Mouse (Mus musculus) myocyte (in vitro differentiated cells): Measurements from ENCODE around the gene Nr3c2. TPM values are rescaled to one million over a fixed set of nuclear protein-coding genes. Genes with fewer than 3 reads are reported as not detected.

Experiments
- H3K27me3 ChIP-seq: one replicate; pipeline ENCODE4 v1.6.1; 2011; ENCODE audit not compliant: control insufficient read depth, insufficient read depth, insufficient read length
- H3K36me3 ChIP-seq: one replicate; pipeline ENCODE4 v1.6.1; 2011; ENCODE audit not compliant: control insufficient read depth, insufficient read depth
- H3K4me2 ChIP-seq: one replicate; pipeline ENCODE4 v1.6.1; 2011; ENCODE audit warnings: low read depth, control low read depth
- H3K4me3 ChIP-seq: one replicate; pipeline ENCODE4 v1.5.1; 2011; ENCODE audit warnings: mild to moderate bottlenecking, control low read depth, moderate library complexity
- H3K79me2 ChIP-seq: one replicate; pipeline ENCODE4 v1.6.1; 2011; ENCODE audit not compliant: control insufficient read depth, insufficient read depth
- H3ac ChIP-seq: one replicate; pipeline ENCODE4 v1.6.1; 2011; ENCODE audit not compliant: control insufficient read depth, insufficient read length
- CEBPB ChIP-seq: IDR thresholded peaks from 2 replicates; pipeline ENCODE4 v1.6.1; 2011; ENCODE audit warnings: mild to moderate bottlenecking, moderate library complexity; ENCODE audit not compliant: poor library complexity, insufficient read depth, severe bottlenecking
- E2F4 ChIP-seq: IDR thresholded peaks from one replicate; pipeline ENCODE4 v1.6.1; 2011; ENCODE audit warnings: mild to moderate bottlenecking, control low read depth, moderate library complexity; ENCODE audit not compliant: insufficient read depth
- MAX ChIP-seq: IDR thresholded peaks from one replicate; pipeline ENCODE4 v1.6.1; 2011; ENCODE audit warnings: low read depth, mild to moderate bottlenecking, control low read depth
- MYOD1 ChIP-seq, 3 experiments: IDR thresholded peaks; one replicate each; pipeline ENCODE4 v1.6.1; 2011; ENCODE audit warnings: control low read depth in 2 of 3, low read depth in 2 of 3, mild to moderate bottlenecking in 2 of 3, moderate library complexity in 1 of 3; ENCODE audit not compliant: insufficient read length in 2 of 3, control insufficient read depth in 1 of 3
- MYOG ChIP-seq, 3 experiments: IDR thresholded peaks; one replicate each; pipeline ENCODE4 v1.6.1; 2011; ENCODE audit warnings: control low read depth in 2 of 3, low read depth in 2 of 3, mild to moderate bottlenecking in 2 of 3; ENCODE audit not compliant: insufficient read length in 2 of 3, control insufficient read depth in 1 of 3, insufficient read depth in 1 of 3
- POLR2A ChIP-seq: IDR thresholded peaks from one replicate; pipeline ENCODE4 v1.6.1; 2011; ENCODE audit warnings: low read depth, mild to moderate bottlenecking, control low read depth, moderate library complexity; ENCODE audit not compliant: insufficient read length
- POLR2AphosphoS2 ChIP-seq: IDR thresholded peaks from one replicate; pipeline ENCODE4 v1.6.1; 2011; ENCODE audit warnings: low read depth, control low read depth; ENCODE audit not compliant: insufficient read length
- REST ChIP-seq: IDR thresholded peaks from one replicate; pipeline ENCODE4 v1.6.1; 2011; ENCODE audit warnings: mild to moderate bottlenecking, control low read depth, moderate library complexity; ENCODE audit not compliant: insufficient read depth, insufficient read length
- SRF ChIP-seq: IDR thresholded peaks from one replicate; pipeline ENCODE4 v1.6.1; 2011; ENCODE audit warnings: low read depth; ENCODE audit not compliant: control insufficient read depth, insufficient read length
- TCF12 ChIP-seq: IDR thresholded peaks from one replicate; pipeline ENCODE4 v1.6.1; 2011; ENCODE audit warnings: mild to moderate bottlenecking, control low read depth; ENCODE audit not compliant: poor library complexity, insufficient read depth, severe bottlenecking
- TCF3 ChIP-seq: IDR thresholded peaks from one replicate; pipeline ENCODE4 v1.6.1; 2011; ENCODE audit warnings: low read depth, control low read depth; ENCODE audit not compliant: insufficient read length
- USF1 ChIP-seq: IDR thresholded peaks from one replicate; pipeline ENCODE4 v1.6.1; 2011; ENCODE audit warnings: low read depth, mild to moderate bottlenecking, control low read depth, moderate library complexity
- polyA plus RNA-seq: library from polyadenylated mRNA; unstranded; fragments of >200 nt; fragmentation: generic; extraction: Trizol; gene quantifications from one replicate; pipeline ENCODE4 v1.2.1, GENCODE M21; 2012; ENCODE audit warnings: missing spikeins

The Nr3c2 gene
- polyA plus RNA-seq, 1 experiment = 0.11 TPM

DNA sequence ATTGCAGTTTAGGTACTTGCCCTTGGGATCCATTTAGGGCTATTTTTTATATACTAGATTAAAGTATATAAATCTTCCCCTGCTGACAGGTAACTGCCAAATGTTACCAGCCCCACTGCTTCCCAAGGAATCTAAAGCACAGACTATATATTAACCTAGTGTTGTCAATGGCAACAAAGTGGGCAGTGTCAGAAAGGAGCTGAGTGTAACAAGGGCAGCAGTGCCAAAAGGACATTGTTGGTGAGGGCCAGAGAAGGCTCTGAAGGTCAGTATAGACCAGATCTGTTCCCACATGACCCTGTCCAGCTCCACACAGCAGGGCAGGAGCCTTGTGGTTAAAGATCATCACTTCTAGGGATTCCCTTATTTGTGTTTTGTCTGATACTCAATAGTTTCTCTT lies 84.8 kb downstream of the Nr3c2 start:
- no peak overlapping the region for H3K4me3 ChIP-seq
- H3ac ChIP-seq = no peak overlapping the region

GRCm38 (mm10) chr8:76984851-76985250 lies 85.6 kb downstream of the Nr3c2 start:
- Histone ChIP-seq H3K36me3 (no peaks in the 10 kb centered on the region), H3K27me3 (no peaks in the 10 kb centered on the region), H3K4me3 (no peak overlapping the region), H3K79me2 (no peaks in the 10 kb centered on the region), H3ac (no peak overlapping the region), H3K4me2 (peak overlapping the region; percentile 9)
- TF ChIP-seq MYOG (IDR thresholded peaks at IDR 0.05; ENCODE audit: control insufficient read depth in 1 of 3, insufficient read depth in 1 of 3, insufficient read length in 2 of 3, low read depth in 2 of 3) (peak in 1 of 3 experiments; percentile 28), TCF3 (no peak), MYOD1 (IDR thresholded peaks at IDR 0.05; ENCODE audit: control insufficient read depth in 1 of 3, insufficient read length in 2 of 3, low read depth in 2 of 3) (peak; percentile 42 to 71 (median 47))

More for the DNA sequence above, 84.8 kb downstream of the Nr3c2 start:
- no peaks in the 10 kb centered on the region for H3K79me2 ChIP-seq
- no peaks in the 10 kb centered on the region for H3K36me3 ChIP-seq
- H3K27me3 ChIP-seq = no peaks in the 10 kb centered on the region
- H3K4me2 ChIP-seq = no peak overlapping the region
- TF ChIP-seq MAX = no peak
- TF ChIP-seq TCF3 = no peak

DNA sequence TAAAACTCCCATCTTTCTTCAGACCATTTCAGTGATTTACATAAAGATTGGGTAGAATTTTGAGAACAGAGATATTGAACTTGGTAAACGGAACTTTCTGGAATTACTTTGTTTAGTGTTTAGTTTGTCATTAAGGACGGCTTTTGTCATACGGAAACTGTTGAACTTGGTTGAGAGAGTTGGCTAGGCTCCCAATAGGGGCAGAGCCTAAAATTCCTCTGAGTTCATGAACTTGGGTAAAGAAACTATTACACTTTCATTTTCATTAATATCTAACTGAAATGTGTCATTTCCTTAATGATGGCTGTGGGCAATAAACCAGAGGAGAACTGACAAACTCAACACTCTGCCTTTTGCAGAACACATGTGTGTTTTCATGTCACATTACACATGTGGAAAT lies 88.6 kb downstream of the Nr3c2 start:
- no peak for TF ChIP-seq POLR2A
- TF ChIP-seq TCF12 = no peak
- no peak for TF ChIP-seq TCF3
- TF ChIP-seq REST = no peak
- TF ChIP-seq POLR2AphosphoS2 = no peak
- TF ChIP-seq SRF = no peak
- no peak for TF ChIP-seq CEBPB
- TF ChIP-seq MYOG (IDR thresholded peaks at IDR 0.05; ENCODE audit: control insufficient read depth in 1 of 3, insufficient read depth in 1 of 3, insufficient read length in 2 of 3, low read depth in 2 of 3) = no peak
- TF ChIP-seq USF1 = no peak
- no peak for TF ChIP-seq MAX
- no peak for TF ChIP-seq E2F4
- no peak for TF ChIP-seq MYOD1 (IDR thresholded peaks at IDR 0.05; ENCODE audit: control insufficient read depth in 1 of 3, insufficient read length in 2 of 3, low read depth in 2 of 3)
- H3K27me3 ChIP-seq = no peaks in the 10 kb centered on the region
- H3K79me2 ChIP-seq = no peaks in the 10 kb centered on the region
- H3K4me3 ChIP-seq = no peak overlapping the region
- no peaks in the 10 kb centered on the region for H3K36me3 ChIP-seq
- H3K4me2 ChIP-seq = no peak overlapping the region
- no peak overlapping the region for H3ac ChIP-seq

GRCm38 (mm10) chr8:76998276-76998675 lies 99.0 kb downstream of the Nr3c2 start:
- Histone ChIP-seq H3K4me3 (no peak overlapping the region), H3K36me3 (no peaks in the 10 kb centered on the region), H3ac (no peak overlapping the region), H3K4me2 (no peak overlapping the region), H3K27me3 (no peaks in the 10 kb centered on the region), H3K79me2 (no peaks in the 10 kb centered on the region)
- TF ChIP-seq MYOG (IDR thresholded peaks at IDR 0.05; ENCODE audit: control insufficient read depth in 1 of 3, insufficient read depth in 1 of 3, insufficient read length in 2 of 3, low read depth in 2 of 3) (no peak), TCF3 (no peak), MYOD1 (IDR thresholded peaks at IDR 0.05; ENCODE audit: control insufficient read depth in 1 of 3, insufficient read length in 2 of 3, low read depth in 2 of 3) (no peak), USF1 (no peak), CEBPB (no peak), E2F4 (no peak), MAX (no peak), POLR2AphosphoS2 (no peak), TCF12 (no peak), REST (no peak), SRF (no peak), POLR2A (no peak)

DNA sequence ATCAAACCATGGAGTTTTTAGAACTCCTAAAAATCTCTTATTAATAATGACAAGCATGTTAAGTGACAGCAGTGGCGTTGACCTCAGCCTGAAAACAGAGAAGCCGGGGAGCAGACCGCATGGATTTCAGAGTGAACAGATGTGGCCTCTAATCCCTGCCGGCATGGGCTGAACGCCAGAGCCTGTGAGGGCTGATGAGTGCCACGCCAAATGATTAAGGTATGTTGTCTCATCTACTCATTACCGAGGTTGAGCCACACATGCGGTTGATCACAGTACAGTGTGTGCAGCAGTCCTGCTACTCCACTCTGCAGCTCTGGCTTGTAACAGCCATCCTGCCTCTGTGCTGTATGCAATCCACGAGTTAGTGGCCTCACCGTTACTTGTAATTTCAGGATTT lies 110.2 kb downstream of the Nr3c2 start:
- no peaks in the 10 kb centered on the region for H3K27me3 ChIP-seq
- no peak overlapping the region for H3K4me3 ChIP-seq
- H3ac ChIP-seq = no peak overlapping the region
- H3K79me2 ChIP-seq = no peaks in the 10 kb centered on the region
- no peak overlapping the region for H3K4me2 ChIP-seq
- H3K36me3 ChIP-seq = no peaks in the 10 kb centered on the region
- no peak for TF ChIP-seq SRF
- peak in 1 of 3 experiments; percentile 53 for TF ChIP-seq MYOD1 (IDR thresholded peaks at IDR 0.05; ENCODE audit: control insufficient read depth in 1 of 3, insufficient read length in 2 of 3, low read depth in 2 of 3)
- peak; percentile 11 for TF ChIP-seq TCF12
